Mouse (Mus musculus): Measurements from ENCODE around the gene Gdf3. TPM values are rescaled to one million over a fixed set of nuclear protein-coding genes. Genes with fewer than 3 reads are reported as not detected.

Gdf3 gene
- not detected for polyA plus RNA-seq (2012; fragmentation: generic; extraction: Trizol)

GRCm38 (mm10) chr6:122609771-122610170 lies at the start of gene Gdf3:
Gdf3 (minus strand) TSS chr6:122610087.

GRCm38 (mm10) chr6:122626110-122626509 lies 16.2 kb upstream of the Gdf3 start, which contains the start of gene Dppa3:
Dppa3 (plus strand) TSS chr6:122626410.

DNA sequence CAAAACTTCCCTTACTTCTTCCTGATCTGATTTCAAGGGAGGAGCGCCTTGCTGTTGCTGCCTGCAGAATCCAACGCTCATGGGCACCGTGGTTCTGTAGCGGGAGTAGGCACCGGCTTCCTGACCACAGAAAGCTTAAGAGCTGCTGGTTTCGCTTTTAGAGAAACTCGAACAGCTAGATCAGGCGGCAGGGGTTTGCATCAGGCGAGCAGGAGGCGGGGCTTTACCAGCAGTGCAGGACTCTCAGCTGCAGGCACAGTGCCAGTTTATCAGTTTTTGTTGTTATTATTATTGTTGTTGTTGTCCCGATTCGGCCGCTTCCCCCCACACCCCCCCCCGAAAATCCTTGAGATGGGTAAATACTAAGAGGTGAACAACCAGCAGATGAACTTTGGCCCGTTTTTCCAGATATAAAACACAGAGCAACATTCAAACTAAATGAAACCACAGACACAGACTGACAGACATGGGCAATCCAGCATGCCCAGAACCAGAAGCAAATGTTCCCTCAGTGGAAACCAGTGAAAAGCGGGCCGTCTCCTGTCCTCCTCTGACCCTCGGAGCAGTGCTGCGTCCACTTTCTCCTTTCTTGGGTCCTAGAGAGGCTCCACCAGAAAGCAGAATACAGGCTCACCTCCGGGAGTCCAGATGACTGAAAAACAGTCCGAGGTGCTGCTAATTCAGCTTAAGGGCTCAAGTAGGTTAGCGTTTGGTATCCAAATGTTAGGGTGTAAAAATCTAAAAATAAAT lies 7.5 kb downstream of the Gdf3 start, which contains the start of gene Apobec1:
Gene Apobec1, minus strand, starts transcription at position 203 of the 750 bp plus-strand sequence.

Other genes starting within 250 kb of the Gdf3 start
- not detected for gene Rimklb, start 111.3 kb downstream of the Gdf3 start, polyA plus RNA-seq (2012; fragmentation: generic; extraction: Trizol)
- 1 to 10 TPM; 1.1 to 5.4 TPM for gene Mfap5, start 104.2 kb downstream of the Gdf3 start, polyA plus RNA-seq (2012; fragmentation: generic; extraction: Trizol)
- gene Aicda, start 56.3 kb downstream of the Gdf3 start, polyA plus RNA-seq (2012; fragmentation: generic; extraction: Trizol) = not detected
- 1 to 10 TPM in 1 of 2 experiments, under 1 TPM in 1; 0.20 to 3.9 TPM for gene Apobec1, start 7.6 kb downstream of the Gdf3 start, polyA plus RNA-seq (2012; fragmentation: generic; extraction: Trizol)
- not detected for gene Dppa3, start 16.3 kb upstream of the Gdf3 start, polyA plus RNA-seq (2012; fragmentation: generic; extraction: Trizol)
- gene Nanog, start 97.4 kb upstream of the Gdf3 start, polyA plus RNA-seq (2012; fragmentation: generic; extraction: Trizol) = not detected
- under 1 TPM; 0.01 TPM for gene Slc2a3, start 191.6 kb upstream of the Gdf3 start, polyA plus RNA-seq (2012; fragmentation: generic; extraction: Trizol)
- gene Foxj2, start 209.8 kb upstream of the Gdf3 start, polyA plus RNA-seq (2012; fragmentation: generic; extraction: Trizol) = 10 to 100 TPM in 1 of 2 experiments, 1 to 10 TPM in 1; 1.8 to 11.1 TPM
- under 1 TPM; 0.04 to 0.13 TPM for gene C3ar1, start 246.1 kb upstream of the Gdf3 start, polyA plus RNA-seq (2012; fragmentation: generic; extraction: Trizol)